Mouse (Mus musculus): ENCODE data around the gene Wwox. TPM values are rescaled to one million over a fixed set of nuclear protein-coding genes. Genes with fewer than 3 reads are reported as not detected.

Wwox gene
- total RNA-seq, 2 experiments from 2014 or later: 14.2 to 14.3 TPM

- TF ChIP-seq CTCF (conservative IDR thresholded peaks at IDR 0.05): no peak
- no peak overlapping the region for H3K27ac ChIP-seq
- peak in 1 of 2 experiments; percentile 15 for DNase-seq (ENCODE audit: low spot score in 2 of 2)
These were observed 497.4 kb downstream of the Wwox start for GRCm38 (mm10) chr8:114936887-114937286.

GRCm38 (mm10) chr8:114939338-114939737 is 499.9 kb downstream of the Wwox start:
- no peak for TF ChIP-seq CTCF (conservative IDR thresholded peaks at IDR 0.05)
- Histone ChIP-seq H3K27ac (no peak overlapping the region), H3K4me3 (no peak overlapping the region)
- DNase-seq (ENCODE audit: low spot score in 2 of 2): no peak

More at GRCm38 (mm10) chr8:114936887-114937286, 497.4 kb downstream of the Wwox start:
- no peak overlapping the region for H3K4me3 ChIP-seq

- no peak for DNase-seq (ENCODE audit: low spot score in 2 of 2)
- no peak for TF ChIP-seq CTCF (conservative IDR thresholded peaks at IDR 0.05)
- Histone ChIP-seq H3K27ac (no peak overlapping the region), H3K4me3 (no peak overlapping the region)
These were observed 501.6 kb downstream of the Wwox start for GRCm38 (mm10) chr8:114941096-114941495.

GRCm38 (mm10) chr8:114941644-114942043 is 502.2 kb downstream of the Wwox start:
- no peak for TF ChIP-seq CTCF (conservative IDR thresholded peaks at IDR 0.05)
- Histone ChIP-seq H3K4me3 (no peak overlapping the region), H3K27ac (no peak overlapping the region)
- DNase-seq (ENCODE audit: low spot score in 2 of 2): no peak

- TF ChIP-seq CTCF (conservative IDR thresholded peaks at IDR 0.05): no peak
- no peak for DNase-seq (ENCODE audit: low spot score in 2 of 2)
- Histone ChIP-seq H3K4me3 (no peak overlapping the region), H3K27ac (no peak overlapping the region)
These were observed 508.5 kb downstream of the Wwox start for GRCm38 (mm10) chr8:114947921-114948320.

- no peak for TF ChIP-seq CTCF (conservative IDR thresholded peaks at IDR 0.05)
- DNase-seq (ENCODE audit: low spot score in 2 of 2): no peak
- no peak overlapping the region for H3K4me3 ChIP-seq
- H3K27ac ChIP-seq: no peak overlapping the region
These were observed 517.1 kb downstream of the Wwox start for GRCm38 (mm10) chr8:114956377-114957168.

- H3K4me3 ChIP-seq: no peak overlapping the region
- no peak for TF ChIP-seq CTCF (conservative IDR thresholded peaks at IDR 0.05)
- no peak overlapping the region for H3K27ac ChIP-seq
- DNase-seq (ENCODE audit: low spot score in 2 of 2): no peak
These were observed 519.1 kb downstream of the Wwox start for GRCm38 (mm10) chr8:114958437-114959107.

- no peak overlapping the region for H3K27ac ChIP-seq
- DNase-seq (ENCODE audit: low spot score in 2 of 2): no peak
- no peak overlapping the region for H3K4me3 ChIP-seq
- TF ChIP-seq CTCF (conservative IDR thresholded peaks at IDR 0.05): no peak
These were observed 520.0 kb downstream of the Wwox start for GRCm38 (mm10) chr8:114959406-114959805.

GRCm38 (mm10) chr8:114962494-114962893 is 523.0 kb downstream of the Wwox start:
- DNase-seq (ENCODE audit: low spot score in 2 of 2): no peak
- no peak overlapping the region for H3K27ac ChIP-seq
- no peak for TF ChIP-seq CTCF (conservative IDR thresholded peaks at IDR 0.05)
- H3K4me3 ChIP-seq: no peak overlapping the region

- Histone ChIP-seq H3K4me3 (no peak overlapping the region), H3K27ac (no peak overlapping the region)
- TF ChIP-seq CTCF (conservative IDR thresholded peaks at IDR 0.05): no peak
- no peak for DNase-seq (ENCODE audit: low spot score in 2 of 2)
These were observed 523.8 kb downstream of the Wwox start for GRCm38 (mm10) chr8:114963282-114963681.

GRCm38 (mm10) chr8:114964206-114964605 is 524.8 kb downstream of the Wwox start:
- no peak for TF ChIP-seq CTCF (conservative IDR thresholded peaks at IDR 0.05)

GRCm38 (mm10) chr8:114968842-114969241 is 529.4 kb downstream of the Wwox start:
- no peak overlapping the region for H3K27ac ChIP-seq
- peak; percentile 53 for TF ChIP-seq CTCF (conservative IDR thresholded peaks at IDR 0.05)
- no peak overlapping the region for H3K4me3 ChIP-seq
- no peak for DNase-seq (ENCODE audit: low spot score in 2 of 2)

More at GRCm38 (mm10) chr8:114964206-114964605, 524.8 kb downstream of the Wwox start:
- Histone ChIP-seq H3K27ac (no peak overlapping the region), H3K4me3 (no peak overlapping the region)
- no peak for DNase-seq (ENCODE audit: low spot score in 2 of 2)

GRCm38 (mm10) chr8:114971378-114971777 is 531.9 kb downstream of the Wwox start:
- Histone ChIP-seq H3K4me3 (no peak overlapping the region), H3K27ac (no peak overlapping the region)
- DNase-seq (ENCODE audit: low spot score in 2 of 2): peak; percentile 53 to 89
- peak; percentile 91 for TF ChIP-seq CTCF (conservative IDR thresholded peaks at IDR 0.05)

Data from layer of hippocampus, adult 2 months (tissue).